Mouse (Mus musculus) inflammation-experienced regulatory T-cells, adult 6 months (primary cell): ENCODE results near the gene Med13l. TPM values are rescaled to one million over a fixed set of nuclear protein-coding genes. Genes with fewer than 3 reads are reported as not detected.
"Not testable (repeated sequence)": the region's sequence is repeated elsewhere in the genome, so short reads cannot be mapped to it uniquely, and the experiment has no call there.

Source experiments
- ATAC-seq: one replicate; pipeline ENCODE4 v1.8.0; 2017
- polyA plus RNA-seq, 3 experiments: library from polyadenylated mRNA; unstranded; fragments of 100-300 nt; shearing (Covaris generic); gene quantifications; one replicate each; pipeline ENCODE4 v1.2.1; 2017

Gene Med13l
- polyA plus RNA-seq, 3 experiments from 2014 or later, result 12.0 to 28.2 (median 22.7) TPM

- no peak for ATAC-seq
These were observed 75.2 kb downstream of the Med13l start for GRCm38 (mm10) chr5:118635476-118636187.

- no peak for ATAC-seq
These were observed 76.2 kb downstream of the Med13l start for GRCm38 (mm10) chr5:118636399-118637369.

- ATAC-seq, result no peak
These were observed 77.5 kb downstream of the Med13l start for GRCm38 (mm10) chr5:118637931-118638330.

- ATAC-seq, result no peak
These were observed 78.1 kb downstream of the Med13l start for GRCm38 (mm10) chr5:118638534-118639109.

GRCm38 (mm10) chr5:118639117-118639707 is 78.7 kb downstream of the Med13l start:
- ATAC-seq, result no peak

GRCm38 (mm10) chr5:118644041-118644440 is 83.6 kb downstream of the Med13l start:
- no peak for ATAC-seq

GRCm38 (mm10) chr5:118644511-118644910 is 84.0 kb downstream of the Med13l start:
- ATAC-seq, result no peak

- peak; percentile 50 for ATAC-seq
These were observed 84.8 kb downstream of the Med13l start for GRCm38 (mm10) chr5:118645196-118645805.

- no peak for ATAC-seq
These were observed 86.4 kb downstream of the Med13l start for GRCm38 (mm10) chr5:118646897-118647296.

- ATAC-seq, result no peak
These were observed 86.9 kb downstream of the Med13l start for GRCm38 (mm10) chr5:118647384-118647783.

- ATAC-seq, result no peak
These were observed 88.9 kb downstream of the Med13l start for GRCm38 (mm10) chr5:118649215-118650006.

- ATAC-seq, result no peak
These were observed 89.6 kb downstream of the Med13l start for GRCm38 (mm10) chr5:118650007-118650548.

GRCm38 (mm10) chr5:118650746-118651145 is 90.3 kb downstream of the Med13l start:
- ATAC-seq, result no peak

- no peak for ATAC-seq
These were observed 92.1 kb downstream of the Med13l start for GRCm38 (mm10) chr5:118652611-118653010.

GRCm38 (mm10) chr5:118653119-118653518 is 92.6 kb downstream of the Med13l start:
- ATAC-seq, result not testable (repeated sequence)

GRCm38 (mm10) chr5:118654599-118654998 is 94.1 kb downstream of the Med13l start:
- no peak for ATAC-seq

GRCm38 (mm10) chr5:118655025-118655424 is 94.5 kb downstream of the Med13l start:
- ATAC-seq, result no peak

- ATAC-seq, result no peak
These were observed 94.9 kb downstream of the Med13l start for GRCm38 (mm10) chr5:118655428-118655827.

- ATAC-seq, result no peak
These were observed 95.5 kb downstream of the Med13l start for GRCm38 (mm10) chr5:118655966-118656365.

- ATAC-seq, result no peak
These were observed 97.9 kb downstream of the Med13l start for GRCm38 (mm10) chr5:118658256-118658837.

GRCm38 (mm10) chr5:118659713-118660112 is 99.2 kb downstream of the Med13l start:
- no peak for ATAC-seq
